Mouse (Mus musculus) liver, postnatal 0 days (tissue): ENCODE data around the gene Gcnt1.

Source experiments
- CTCF ChIP-seq: sonication (generic); IDR thresholded peaks from 2 replicates; pipeline ENCODE4 v1.5.1; 2016; ENCODE audit warnings: antibody characterized with exemption, low read depth
- EP300 ChIP-seq: IDR thresholded peaks from 2 replicates; pipeline ENCODE4 v1.6.1; 2016; ENCODE audit warnings: antibody characterized with exemption, low read depth, mild to moderate bottlenecking

- TF ChIP-seq CTCF (no peak), EP300 (peak; percentile 23; the same call in 1 of the 2 replicates)
These were observed 58.2 kb downstream of the Gcnt1 start for GRCm38 (mm10) chr19:17314451-17314850.
